Mouse (Mus musculus): Measurements from ENCODE around the gene Grik4. TPM values are rescaled to one million over a fixed set of nuclear protein-coding genes. Genes with fewer than 3 reads are reported as not detected.

Gene Grik4
- polyA plus RNA-seq, 1 experiment from 2014 or later, result 0.41 TPM

GRCm38 (mm10) chr9:42672982-42673381 lies 271.3 kb downstream of the Grik4 start:
- 30% methylated on average over 8 of the region's 8 CpGs for WGBS (ENCODE audit: insufficient replicate concordance)
- H3K36me3 ChIP-seq (replicated peaks), result no peaks in the 10 kb centered on the region
- no peak overlapping the region for H3K27ac ChIP-seq (replicated peaks)
- peaks cover 15% of the 10 kb centered on the region for H3K4me1 ChIP-seq (replicated peaks)
- ATAC-seq (ENCODE audit: insufficient read depth), result no peak
- H3K9ac ChIP-seq, result no peak overlapping the region
- no peak overlapping the region for H3K4me2 ChIP-seq
- H3K27me3 ChIP-seq, result no peaks in the 10 kb centered on the region
- no peak overlapping the region for H3K4me3 ChIP-seq (replicated peaks)
- H3K9me3 ChIP-seq (replicated peaks), result no peaks in the 10 kb centered on the region

DNA sequence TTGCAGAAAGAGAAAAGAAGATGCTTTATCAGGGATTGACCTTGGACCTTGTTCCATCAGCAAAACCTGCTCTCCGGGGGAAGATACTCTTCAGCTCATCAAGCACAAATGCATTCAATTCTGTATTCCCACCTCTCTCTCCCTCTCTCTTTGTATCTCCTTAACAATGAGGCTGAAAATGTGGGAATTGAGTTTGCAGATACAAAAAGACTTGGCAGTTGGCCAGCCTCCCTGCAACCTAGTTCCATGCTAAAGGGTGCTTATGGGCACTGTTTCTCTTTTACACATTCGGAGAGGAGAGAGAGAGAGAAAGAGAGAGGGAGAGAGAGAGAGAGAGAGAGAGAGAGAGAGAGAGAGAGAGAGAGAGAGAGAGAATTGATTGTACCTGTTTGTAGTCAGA lies 273.7 kb downstream of the Grik4 start:
- Histone ChIP-seq H3K27me3 (no peaks in the 10 kb centered on the region), H3K9me3 (replicated peaks) (no peaks in the 10 kb centered on the region), H3K36me3 (replicated peaks) (no peaks in the 10 kb centered on the region), H3K4me1 (replicated peaks) (peaks cover 15% of the 10 kb centered on the region), H3K27ac (replicated peaks) (no peak overlapping the region), H3K4me2 (no peak overlapping the region), H3K9ac (no peak overlapping the region), H3K4me3 (replicated peaks) (no peak overlapping the region)
- no peak for ATAC-seq (ENCODE audit: insufficient read depth)
- 46% methylated on average over 2 of the region's 2 CpGs for WGBS (ENCODE audit: insufficient replicate concordance)

DNA sequence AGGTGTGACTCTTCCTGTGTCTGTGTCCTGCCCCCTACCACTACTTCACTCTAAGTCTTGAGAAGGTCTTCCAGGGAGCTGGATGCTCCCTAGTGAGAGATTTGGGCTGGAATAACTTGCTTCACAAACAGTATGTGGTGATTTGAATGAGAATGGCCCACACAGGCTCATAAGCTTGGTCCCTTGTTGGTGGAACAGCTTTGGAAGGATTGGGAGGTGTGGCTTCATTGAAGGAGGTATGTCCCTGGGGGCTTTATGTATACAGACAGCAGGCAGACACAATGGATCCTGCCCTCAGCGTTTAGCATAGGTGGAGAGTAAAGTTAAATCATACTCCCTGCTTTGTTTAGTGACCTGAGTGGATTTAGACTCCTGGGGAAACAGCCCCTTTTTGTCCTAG lies 282.8 kb downstream of the Grik4 start:
- Histone ChIP-seq H3K36me3 (replicated peaks) (no peaks in the 10 kb centered on the region), H3K27me3 (no peaks in the 10 kb centered on the region), H3K9ac (no peak overlapping the region), H3K9me3 (replicated peaks) (no peaks in the 10 kb centered on the region), H3K27ac (replicated peaks) (no peak overlapping the region), H3K4me1 (replicated peaks) (no peaks in the 10 kb centered on the region), H3K4me2 (no peak overlapping the region), H3K4me3 (replicated peaks) (no peak overlapping the region)
- 15% methylated on average over 1 of the region's 1 CpGs for WGBS (ENCODE audit: insufficient replicate concordance)
- no peak for ATAC-seq (ENCODE audit: insufficient read depth)

- WGBS (ENCODE audit: insufficient replicate concordance), result 51% methylated on average over 2 of the region's 2 CpGs
- no peaks in the 10 kb centered on the region for H3K9me3 ChIP-seq (replicated peaks)
- no peak overlapping the region for H3K4me3 ChIP-seq (replicated peaks)
- ATAC-seq (ENCODE audit: insufficient read depth), result no peak
- H3K27me3 ChIP-seq, result no peaks in the 10 kb centered on the region
- no peaks in the 10 kb centered on the region for H3K4me1 ChIP-seq (replicated peaks)
- no peak overlapping the region for H3K4me2 ChIP-seq
- H3K36me3 ChIP-seq (replicated peaks), result no peaks in the 10 kb centered on the region
- no peak overlapping the region for H3K27ac ChIP-seq (replicated peaks)
- H3K9ac ChIP-seq, result no peak overlapping the region
Measured at GRCm38 (mm10) chr9:42652756-42653155, 291.5 kb downstream of the Grik4 start.

DNA sequence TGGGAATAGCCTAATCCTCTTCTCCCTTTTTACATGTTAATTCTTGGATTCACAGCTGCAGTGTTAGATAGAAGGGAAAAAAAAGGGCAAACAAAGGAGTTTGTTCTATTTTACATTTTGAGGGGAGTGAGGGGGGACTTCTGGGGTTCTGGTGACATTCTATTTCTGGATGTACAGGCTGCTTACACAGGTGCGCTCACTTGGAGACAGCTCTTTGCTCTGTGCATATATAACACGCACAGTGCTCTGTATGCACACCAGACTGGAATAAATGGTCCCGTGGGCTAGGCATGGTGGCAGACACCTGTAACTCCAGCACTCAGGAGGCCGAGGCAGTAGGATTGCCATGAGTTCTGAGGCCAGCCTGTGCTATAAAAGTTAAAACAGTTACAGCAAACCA lies 292.0 kb downstream of the Grik4 start:
- 44% methylated on average over 4 of the region's 4 CpGs for WGBS (ENCODE audit: insufficient replicate concordance)
- no peaks in the 10 kb centered on the region for H3K27me3 ChIP-seq
- no peaks in the 10 kb centered on the region for H3K9me3 ChIP-seq (replicated peaks)
- no peak overlapping the region for H3K4me2 ChIP-seq
- H3K4me3 ChIP-seq (replicated peaks), result no peak overlapping the region
- no peak overlapping the region for H3K27ac ChIP-seq (replicated peaks)
- ATAC-seq (ENCODE audit: insufficient read depth), result no peak
- no peak overlapping the region for H3K9ac ChIP-seq
- no peaks in the 10 kb centered on the region for H3K4me1 ChIP-seq (replicated peaks)
- no peaks in the 10 kb centered on the region for H3K36me3 ChIP-seq (replicated peaks)

DNA sequence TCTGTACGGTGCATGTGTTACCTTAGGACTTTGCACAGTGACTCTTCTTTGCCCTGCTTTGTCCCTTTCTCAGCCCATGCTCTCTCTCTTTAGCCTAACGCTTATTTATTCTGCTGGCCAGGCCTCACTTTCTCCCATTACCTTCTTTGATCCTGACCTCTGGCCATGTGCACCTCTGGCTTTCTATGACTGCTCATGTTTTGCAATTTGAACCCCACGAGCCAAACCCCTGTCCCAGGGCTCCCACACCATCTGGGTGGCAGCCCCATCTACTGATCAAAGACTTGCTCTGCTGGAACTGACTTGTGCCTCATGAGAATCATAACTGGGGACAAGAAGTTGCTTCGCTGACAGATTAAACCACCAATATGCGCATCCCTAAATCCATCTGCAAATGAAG lies 294.4 kb downstream of the Grik4 start:
- H3K27ac ChIP-seq (replicated peaks), result no peak overlapping the region

DNA sequence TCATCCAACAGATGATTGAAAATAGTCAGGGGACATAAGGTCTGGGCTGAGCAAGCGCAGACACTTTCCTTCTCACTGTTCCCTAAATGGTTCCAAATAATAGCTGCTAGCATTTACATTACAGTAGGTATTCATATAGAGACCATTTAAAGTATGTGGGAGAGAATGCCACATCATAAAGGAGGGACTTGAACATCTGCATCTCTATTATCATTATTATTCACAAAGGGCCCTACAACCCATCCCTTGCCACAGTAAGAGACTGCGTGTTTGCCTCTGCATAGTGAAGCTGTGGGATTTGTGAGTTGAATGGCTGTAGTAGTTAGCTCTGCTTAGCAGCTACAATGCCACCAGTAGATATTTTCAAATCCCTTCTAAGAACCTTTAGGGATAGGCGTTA lies 296.2 kb downstream of the Grik4 start:
- Histone ChIP-seq H3K27ac (replicated peaks) (no peak overlapping the region), H3K9me3 (replicated peaks) (no peaks in the 10 kb centered on the region), H3K9ac (no peak overlapping the region), H3K4me2 (no peak overlapping the region), H3K36me3 (replicated peaks) (no peaks in the 10 kb centered on the region), H3K4me3 (replicated peaks) (no peak overlapping the region), H3K27me3 (no peaks in the 10 kb centered on the region), H3K4me1 (replicated peaks) (no peaks in the 10 kb centered on the region)
- WGBS (ENCODE audit: insufficient replicate concordance), result 70% methylated on average over 3 of the region's 3 CpGs
- no peak for ATAC-seq (ENCODE audit: insufficient read depth)

More for the DNA sequence above, 294.4 kb downstream of the Grik4 start:
- Histone ChIP-seq H3K4me1 (replicated peaks) (no peaks in the 10 kb centered on the region), H3K4me2 (no peak overlapping the region), H3K27me3 (no peaks in the 10 kb centered on the region), H3K36me3 (replicated peaks) (no peaks in the 10 kb centered on the region), H3K4me3 (replicated peaks) (no peak overlapping the region), H3K9me3 (replicated peaks) (no peaks in the 10 kb centered on the region), H3K9ac (no peak overlapping the region)
- WGBS (ENCODE audit: insufficient replicate concordance), result 52% methylated on average over 5 of the region's 5 CpGs
- peak; percentile 49; the same call in 1 of the 2 replicates for ATAC-seq (ENCODE audit: insufficient read depth)

DNA sequence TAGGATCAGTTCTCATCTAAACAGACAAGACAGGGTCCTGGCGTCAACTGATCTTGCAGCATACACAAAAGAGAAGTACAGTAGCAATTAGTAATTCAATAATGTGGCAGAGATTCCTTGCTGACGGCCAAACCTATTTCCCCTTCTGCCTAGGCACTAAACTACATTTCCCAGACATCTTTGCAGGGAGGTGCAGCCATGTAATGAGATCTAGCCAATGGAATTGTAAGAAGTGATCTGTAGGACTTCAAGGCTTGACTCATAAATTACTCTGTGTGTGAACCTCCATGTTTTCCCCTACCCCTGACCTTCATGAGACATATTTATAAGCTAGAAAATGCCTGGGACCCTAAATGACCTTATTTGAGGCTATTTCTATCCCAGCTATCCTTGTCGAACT lies 296.7 kb downstream of the Grik4 start:
- no peak overlapping the region for H3K4me3 ChIP-seq (replicated peaks)
- H3K27ac ChIP-seq (replicated peaks), result no peak overlapping the region
- H3K9ac ChIP-seq, result no peak overlapping the region
- H3K9me3 ChIP-seq (replicated peaks), result no peaks in the 10 kb centered on the region
- WGBS (ENCODE audit: insufficient replicate concordance), result 44% methylated on average over 3 of the region's 3 CpGs
- no peaks in the 10 kb centered on the region for H3K27me3 ChIP-seq
- H3K4me1 ChIP-seq (replicated peaks), result no peaks in the 10 kb centered on the region
- no peak for ATAC-seq (ENCODE audit: insufficient read depth)
- H3K4me2 ChIP-seq, result no peak overlapping the region
- no peaks in the 10 kb centered on the region for H3K36me3 ChIP-seq (replicated peaks)

- no peaks in the 10 kb centered on the region for H3K36me3 ChIP-seq (replicated peaks)
- WGBS (ENCODE audit: insufficient replicate concordance), result 61% methylated on average over 10 of the region's 10 CpGs
- ATAC-seq (ENCODE audit: insufficient read depth), result no peak
Measured at GRCm38 (mm10) chr9:42646821-42647220, 297.5 kb downstream of the Grik4 start.

GRCm38 (mm10) chr9:42645161-42645560 lies 299.1 kb downstream of the Grik4 start:
- H3K27ac ChIP-seq (replicated peaks), result no peak overlapping the region
- no peaks in the 10 kb centered on the region for H3K27me3 ChIP-seq
- no peak overlapping the region for H3K9ac ChIP-seq
- no peak for ATAC-seq (ENCODE audit: insufficient read depth)
- no peaks in the 10 kb centered on the region; the same call in 1 of the 2 replicates for H3K4me1 ChIP-seq (replicated peaks)
- no peaks in the 10 kb centered on the region for H3K36me3 ChIP-seq (replicated peaks)
- WGBS (ENCODE audit: insufficient replicate concordance), result 61% methylated on average over 5 of the region's 5 CpGs
- no peak overlapping the region for H3K4me2 ChIP-seq
- H3K9me3 ChIP-seq (replicated peaks), result no peaks in the 10 kb centered on the region
- H3K4me3 ChIP-seq (replicated peaks), result no peak overlapping the region

More at GRCm38 (mm10) chr9:42646821-42647220, 297.5 kb downstream of the Grik4 start:
- no peaks in the 10 kb centered on the region for H3K9me3 ChIP-seq (replicated peaks)
- no peaks in the 10 kb centered on the region; the same call in 1 of the 2 replicates for H3K4me1 ChIP-seq (replicated peaks)
- no peaks in the 10 kb centered on the region for H3K27me3 ChIP-seq
- no peak overlapping the region for H3K27ac ChIP-seq (replicated peaks)
- H3K9ac ChIP-seq, result no peak overlapping the region
- H3K4me2 ChIP-seq, result no peak overlapping the region
- no peak overlapping the region for H3K4me3 ChIP-seq (replicated peaks)

GRCm38 (mm10) chr9:42642821-42643220 lies 301.5 kb downstream of the Grik4 start:
- no peak overlapping the region for H3K4me2 ChIP-seq
- H3K9me3 ChIP-seq (replicated peaks), result no peaks in the 10 kb centered on the region
- H3K27ac ChIP-seq (replicated peaks), result no peak overlapping the region
- no peaks in the 10 kb centered on the region for H3K27me3 ChIP-seq
- H3K4me3 ChIP-seq (replicated peaks), result no peak overlapping the region
- no peaks in the 10 kb centered on the region; the same call in 1 of the 2 replicates for H3K4me1 ChIP-seq (replicated peaks)
- H3K36me3 ChIP-seq (replicated peaks), result no peaks in the 10 kb centered on the region
- 51% methylated on average over 5 of the region's 5 CpGs for WGBS (ENCODE audit: insufficient replicate concordance)
- no peak overlapping the region for H3K9ac ChIP-seq
- ATAC-seq (ENCODE audit: insufficient read depth), result no peak

- H3K27ac ChIP-seq (replicated peaks), result no peak overlapping the region
- no peak overlapping the region for H3K9ac ChIP-seq
- no peak overlapping the region for H3K4me2 ChIP-seq
- WGBS (ENCODE audit: insufficient replicate concordance), result 43% methylated on average over 11 of the region's 11 CpGs
- H3K9me3 ChIP-seq (replicated peaks), result no peaks in the 10 kb centered on the region
- no peaks in the 10 kb centered on the region; the same call in 1 of the 2 replicates for H3K4me1 ChIP-seq (replicated peaks)
- ATAC-seq (ENCODE audit: insufficient read depth), result peak; percentile 37; the same call in 1 of the 2 replicates
- no peaks in the 10 kb centered on the region for H3K27me3 ChIP-seq
- H3K36me3 ChIP-seq (replicated peaks), result no peaks in the 10 kb centered on the region
- no peak overlapping the region for H3K4me3 ChIP-seq (replicated peaks)
Measured at GRCm38 (mm10) chr9:42641550-42642117, 302.7 kb downstream of the Grik4 start.

Measured in liver, embryonic 15.5 days (tissue).